Mouse (Mus musculus): ENCODE measurements around the gene Car5a.

Gene Car5a

GRCm38 (mm10) chr8:121955825-121956500, 11.3 kb upstream of the Car5a start:
- DNase-seq (ENCODE audit: low read depth), result peak; percentile 65

GRCm38 (mm10) chr8:121954981-121955555, 10.4 kb upstream of the Car5a start:
- DNase-seq (ENCODE audit: low read depth), result no peak

GRCm38 (mm10) chr8:121953821-121954545, 9.3 kb upstream of the Car5a start:
- no peak for DNase-seq (ENCODE audit: low read depth)

- DNase-seq (ENCODE audit: low read depth), result no peak
Observed at GRCm38 (mm10) chr8:121952800-121953199, 8.1 kb upstream of the Car5a start.

GRCm38 (mm10) chr8:121952122-121952521, 7.4 kb upstream of the Car5a start:
- DNase-seq (ENCODE audit: low read depth), result no peak

- DNase-seq (ENCODE audit: low read depth), result no peak
Observed at GRCm38 (mm10) chr8:121951656-121952009, 6.9 kb upstream of the Car5a start.

GRCm38 (mm10) chr8:121950749-121951655, 6.3 kb upstream of the Car5a start:
- DNase-seq (ENCODE audit: low read depth), result peak; percentile 67

GRCm38 (mm10) chr8:121949941-121950748, 5.4 kb upstream of the Car5a start:
- peak; percentile 99 for DNase-seq (ENCODE audit: low read depth)

- no peak for DNase-seq (ENCODE audit: low read depth)
Observed at GRCm38 (mm10) chr8:121949222-121949800, 4.6 kb upstream of the Car5a start, which contains the start of gene Banp. Gene Banp (plus strand): TSS chr8:121949750.

GRCm38 (mm10) chr8:121948321-121949145, 3.8 kb upstream of the Car5a start:
- no peak for DNase-seq (ENCODE audit: low read depth)

GRCm38 (mm10) chr8:121947753-121948141, 3.0 kb upstream of the Car5a start:
- peak; percentile 93 for DNase-seq (ENCODE audit: low read depth)

GRCm38 (mm10) chr8:121947047-121947752, 2.5 kb upstream of the Car5a start:
- no peak for DNase-seq (ENCODE audit: low read depth)

- no peak for DNase-seq (ENCODE audit: low read depth)
Observed at GRCm38 (mm10) chr8:121946351-121946750, 1.6 kb upstream of the Car5a start.

GRCm38 (mm10) chr8:121943716-121944115, 988 bp downstream of the Car5a start:
- no peak for DNase-seq (ENCODE audit: low read depth)

- no peak for DNase-seq (ENCODE audit: low read depth)
Observed at GRCm38 (mm10) chr8:121943057-121943540, 1.6 kb downstream of the Car5a start.

GRCm38 (mm10) chr8:121938732-121939131, 6.0 kb downstream of the Car5a start:
- no peak for DNase-seq (ENCODE audit: low read depth)

GRCm38 (mm10) chr8:121936391-121936790, 8.3 kb downstream of the Car5a start:
- no peak for DNase-seq (ENCODE audit: low read depth)

- peak; percentile 59 for DNase-seq (ENCODE audit: low read depth)
Observed at GRCm38 (mm10) chr8:121935341-121936294, 9.1 kb downstream of the Car5a start.

Data from NIH3T3 (cell line).